Mouse (Mus musculus) kidney, embryonic 14.5 days (tissue): ENCODE results near the gene Plcb4. TPM values are rescaled to one million over a fixed set of nuclear protein-coding genes. Genes with fewer than 3 reads are reported as not detected.

Source experiments
- ATAC-seq: fragments of 200-750 bp; cut with Nextera tagmentation; 2 replicates; pipeline ENCODE4 v1.8.0; 2017; ENCODE audit warnings: moderate number of reproducible peaks, mild to moderate bottlenecking, moderate TSS enrichment, moderate library complexity; ENCODE audit not compliant: low FRiP score, low TSS enrichment
- H3K27ac ChIP-seq: fragments of 300-500 bp; sonication (generic); 2 replicates; pipeline ENCODE4 v1.5.1; 2014; ENCODE audit warnings: low read depth, mild to moderate bottlenecking, low read length, moderate library complexity, mixed read lengths
- H3K27me3 ChIP-seq: fragments of 300-500 bp; sonication (generic); 2 replicates; pipeline ENCODE4 v1.6.1; 2014; ENCODE audit warnings: mild to moderate bottlenecking, low read length; ENCODE audit not compliant: control insufficient read depth, insufficient read depth
- H3K36me3 ChIP-seq: fragments of 300-500 bp; sonication (generic); 2 replicates; pipeline ENCODE4 v1.6.1; 2014; ENCODE audit warnings: low read length, mixed read lengths; ENCODE audit not compliant: control insufficient read depth, insufficient read depth
- H3K4me1 ChIP-seq: fragments of 300-500 bp; sonication (generic); 2 replicates; pipeline ENCODE4 v1.6.1; 2014; ENCODE audit warnings: low read length, mixed read lengths; ENCODE audit not compliant: control insufficient read depth, insufficient read depth
- H3K4me2 ChIP-seq: fragments of 300-500 bp; sonication (generic); replicated peaks from 2 replicates; pipeline ENCODE4 v1.6.1; 2014; ENCODE audit warnings: low read depth, mild to moderate bottlenecking, low read length
- H3K4me3 ChIP-seq: fragments of 300-500 bp; sonication (generic); 2 replicates; pipeline ENCODE4 v1.5.1; 2014; ENCODE audit warnings: mild to moderate bottlenecking, low read length
- H3K9ac ChIP-seq: fragments of 300-500 bp; sonication (generic); 2 replicates; pipeline ENCODE4 v1.6.1; 2014; ENCODE audit warnings: low read depth, mild to moderate bottlenecking, low read length, moderate library complexity
- H3K9me3 ChIP-seq: fragments of 300-500 bp; sonication (generic); 2 replicates; pipeline ENCODE4 v1.6.1; 2016; ENCODE audit warnings: low read length; ENCODE audit not compliant: control insufficient read depth
- WGBS: fragments of 180-500 bp; shearing (Covaris S2); extraction: QIAGEN DNeasy Blood & Tissue Kit; methylation state at CpG from one replicate; pipeline ENCODE4 v1.1.7; 2014; 5-methylcytosine and 5-hydroxymethylcytosine counted together
- polyA plus RNA-seq: library from polyadenylated mRNA; unstranded; fragments of >200 nt; fragmentation: Nextera tagmentation; extraction: Ambion mirVana; gene quantifications from 2 replicates; pipeline ENCODE4 v1.2.1, GENCODE M21; 2014

The Plcb4 gene
- polyA plus RNA-seq, 1 experiment from 2014 or later = 21.2 TPM

DNA sequence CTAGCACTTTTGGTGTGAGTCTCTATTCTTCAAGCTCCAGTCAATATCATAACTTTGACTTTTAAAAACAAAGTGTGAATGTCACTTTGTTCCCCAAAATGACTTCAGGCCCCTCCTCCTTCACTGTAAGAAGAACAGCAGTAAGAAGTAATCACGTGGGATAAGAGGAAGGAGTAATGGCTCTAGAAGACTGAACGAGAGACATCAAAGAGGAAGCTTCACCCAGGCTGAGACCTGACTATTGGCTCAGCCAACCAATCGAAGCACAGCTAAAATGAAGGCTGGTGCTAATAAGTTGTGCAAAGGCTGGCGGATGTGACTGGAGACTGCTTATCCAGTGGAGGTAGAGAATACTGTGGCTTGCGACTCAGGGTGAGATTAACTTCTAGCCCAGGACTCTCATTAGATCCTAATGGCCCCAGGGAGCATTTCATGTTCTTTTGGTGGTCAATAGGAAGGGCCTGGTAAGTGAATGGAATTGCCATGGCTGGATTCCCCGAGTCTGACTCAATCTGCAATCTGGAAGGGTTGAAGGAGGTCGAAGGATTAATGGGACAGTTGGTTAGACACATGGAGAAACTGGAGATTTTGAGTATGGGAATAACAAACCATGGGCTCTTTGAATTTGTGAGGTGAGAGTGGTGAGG is 225.8 kb downstream of the Plcb4 start:
- H3K27me3 ChIP-seq = no peaks in the 10 kb centered on the region
- H3K9me3 ChIP-seq = no peaks in the 10 kb centered on the region
- H3K4me3 ChIP-seq = no peak overlapping the region
- no peaks in the 10 kb centered on the region for H3K36me3 ChIP-seq
- H3K27ac ChIP-seq = no peak overlapping the region
- H3K4me1 ChIP-seq = 0 out of 2 replicates have a peak, but pooled peaks cover 7% of the 10 kb centered on the region
- H3K9ac ChIP-seq = no peak overlapping the region
- 63% methylated on average over 7 of the region's 7 CpGs for WGBS
- ATAC-seq = no peak
- H3K4me2 ChIP-seq = no peak overlapping the region

DNA sequence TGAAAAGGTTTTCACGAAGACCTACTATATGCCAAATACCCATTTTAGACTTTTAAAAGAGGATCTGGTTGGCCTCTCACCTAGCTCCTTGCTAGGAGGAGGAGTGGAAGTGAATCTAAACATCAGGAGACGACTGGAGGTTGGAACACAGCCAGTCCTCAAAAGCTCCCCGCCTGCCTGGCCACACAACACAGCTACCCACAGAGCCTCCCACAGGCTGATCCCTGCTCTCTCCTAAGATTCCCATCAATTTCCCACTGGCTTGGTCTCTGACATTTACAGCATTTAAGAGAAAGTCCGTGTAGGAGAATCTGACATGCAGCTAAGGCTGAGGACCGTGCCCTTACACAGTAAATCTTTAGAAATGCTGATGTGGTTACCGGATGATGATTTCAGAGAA is 226.8 kb downstream of the Plcb4 start:
- no peak overlapping the region for H3K4me3 ChIP-seq
- no peak overlapping the region for H3K4me2 ChIP-seq
- no peak overlapping the region for H3K9ac ChIP-seq
- H3K9me3 ChIP-seq = no peaks in the 10 kb centered on the region
- H3K27me3 ChIP-seq = no peaks in the 10 kb centered on the region
- 0 out of 2 replicates have a peak, but pooled peaks cover 7% of the 10 kb centered on the region for H3K4me1 ChIP-seq
- no peak overlapping the region for H3K27ac ChIP-seq
- peak; percentile 88 for ATAC-seq
- H3K36me3 ChIP-seq = no peaks in the 10 kb centered on the region
- 26% methylated on average over 6 of the region's 6 CpGs for whole genome bisulfite sequencing

DNA sequence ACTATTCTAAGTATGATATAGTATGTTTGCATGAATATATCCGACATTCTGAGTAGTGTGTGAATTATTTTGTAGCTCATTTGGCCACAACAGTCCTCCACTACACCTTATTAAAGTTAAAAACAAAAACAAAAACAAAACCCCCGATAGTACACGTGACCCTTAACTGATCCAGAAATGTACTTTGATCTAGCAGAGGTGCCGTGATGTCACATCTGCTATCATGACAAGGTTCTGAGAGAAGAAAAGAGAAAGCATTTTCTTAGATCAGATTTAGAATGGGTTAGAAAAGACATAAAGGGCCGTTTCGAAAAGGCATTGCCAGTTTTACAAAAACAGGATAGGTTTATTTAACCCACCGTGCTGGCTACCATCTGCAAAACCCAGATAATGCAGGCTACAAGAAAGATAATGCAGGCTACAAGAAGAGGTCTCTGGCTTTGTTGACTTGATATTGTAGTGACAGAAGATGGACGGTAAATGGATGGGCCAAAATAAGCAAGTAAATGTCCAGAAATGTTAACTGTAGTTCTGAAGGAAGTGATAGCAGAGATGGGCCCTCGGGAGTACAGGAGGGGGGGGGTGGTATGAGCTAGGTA is 227.4 kb downstream of the Plcb4 start:
- Histone ChIP-seq H3K9ac (no peak overlapping the region), H3K4me3 (no peak overlapping the region), H3K4me1 (0 out of 2 replicates have a peak, but pooled peaks cover 7% of the 10 kb centered on the region), H3K9me3 (no peaks in the 10 kb centered on the region), H3K27me3 (no peaks in the 10 kb centered on the region), H3K27ac (no peak overlapping the region), H3K4me2 (no peak overlapping the region), H3K36me3 (no peaks in the 10 kb centered on the region)
- 64% methylated on average over 9 of the region's 9 CpGs for WGBS
- no peak for ATAC-seq

DNA sequence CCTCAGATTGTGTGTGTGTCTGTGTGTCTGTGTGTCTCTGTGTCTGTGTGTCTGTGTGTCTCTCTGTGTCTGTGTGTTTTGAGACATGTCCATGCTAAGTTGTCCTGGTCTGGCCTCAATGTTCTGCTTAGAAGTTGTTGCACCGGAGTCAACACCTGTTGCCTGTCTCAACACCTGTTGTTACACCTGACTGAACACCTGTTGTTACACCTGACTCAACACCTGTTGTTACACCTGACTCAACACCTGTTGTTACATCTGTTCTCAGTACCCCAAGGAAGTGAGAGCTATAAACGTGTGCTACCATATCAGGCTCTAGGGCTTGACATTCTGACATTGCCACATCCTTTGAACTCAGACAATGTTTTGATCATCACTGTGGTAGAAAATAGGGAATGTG is 229.0 kb downstream of the Plcb4 start:
- Histone ChIP-seq H3K27me3 (no peaks in the 10 kb centered on the region), H3K9ac (no peak overlapping the region)
- 70% methylated on average over 2 of the region's 2 CpGs for WGBS

DNA sequence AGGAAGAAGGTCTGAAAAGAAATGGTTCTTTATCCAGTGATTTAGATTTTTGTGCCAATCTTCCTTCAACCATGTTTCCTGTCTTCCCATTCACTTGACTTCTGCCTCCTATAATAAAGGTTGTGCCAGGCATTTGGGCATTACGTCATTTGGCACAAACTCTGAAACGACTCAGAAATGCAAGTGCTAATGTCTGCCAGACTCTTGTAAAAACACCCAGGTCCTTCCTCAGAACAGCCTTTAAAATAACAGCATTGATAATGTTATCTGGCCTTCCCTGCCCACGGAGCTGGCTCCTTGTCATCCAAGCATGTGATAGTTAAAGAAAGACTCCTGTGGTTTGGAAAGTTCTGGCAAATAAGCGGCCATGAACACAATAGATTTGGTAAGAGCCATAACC is 229.4 kb downstream of the Plcb4 start:
- Histone ChIP-seq H3K9ac (no peak overlapping the region), H3K27me3 (no peaks in the 10 kb centered on the region), H3K4me3 (no peak overlapping the region), H3K4me2 (no peak overlapping the region), H3K36me3 (no peaks in the 10 kb centered on the region), H3K27ac (no peak overlapping the region), H3K4me1 (0 out of 2 replicates have a peak, but pooled peaks cover 7% of the 10 kb centered on the region), H3K9me3 (no peaks in the 10 kb centered on the region)
- WGBS = 61% methylated on average over 4 of the region's 4 CpGs
- no peak for ATAC-seq

More for the DNA sequence above, 229.0 kb downstream of the Plcb4 start:
- no peak overlapping the region for H3K4me2 ChIP-seq
- H3K36me3 ChIP-seq = no peaks in the 10 kb centered on the region
- H3K27ac ChIP-seq = no peak overlapping the region
- no peak for ATAC-seq
- H3K4me3 ChIP-seq = no peak overlapping the region
- no peaks in the 10 kb centered on the region for H3K9me3 ChIP-seq
- H3K4me1 ChIP-seq = 0 out of 2 replicates have a peak, but pooled peaks cover 7% of the 10 kb centered on the region

DNA sequence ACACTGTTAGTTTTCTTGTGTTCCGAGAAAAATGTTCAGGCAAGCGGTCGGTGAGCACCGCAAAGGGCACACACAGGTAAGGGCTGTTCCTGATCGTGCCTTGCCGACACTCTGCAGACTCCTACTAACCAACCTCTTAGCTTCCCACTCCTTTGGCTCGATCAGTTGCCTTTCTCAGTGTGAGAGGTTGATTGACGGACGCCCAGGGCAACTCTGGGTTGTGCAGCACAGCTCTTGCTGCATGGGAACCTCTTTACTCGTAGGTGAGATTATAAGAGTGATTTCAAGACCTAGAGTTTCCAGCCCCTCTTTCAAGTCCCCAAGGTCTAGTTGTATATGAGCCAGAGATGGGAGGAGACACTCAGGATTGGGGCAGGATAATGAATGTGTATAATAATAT is 230.0 kb downstream of the Plcb4 start:
- Histone ChIP-seq H3K36me3 (no peaks in the 10 kb centered on the region), H3K27ac (no peak overlapping the region), H3K4me1 (0 out of 2 replicates have a peak, but pooled peaks cover 7% of the 10 kb centered on the region), H3K4me3 (no peak overlapping the region), H3K9me3 (no peaks in the 10 kb centered on the region), H3K9ac (no peak overlapping the region), H3K27me3 (no peaks in the 10 kb centered on the region), H3K4me2 (no peak overlapping the region)
- WGBS = 89% methylated on average over 10 of the region's 10 CpGs
- ATAC-seq = no peak

DNA sequence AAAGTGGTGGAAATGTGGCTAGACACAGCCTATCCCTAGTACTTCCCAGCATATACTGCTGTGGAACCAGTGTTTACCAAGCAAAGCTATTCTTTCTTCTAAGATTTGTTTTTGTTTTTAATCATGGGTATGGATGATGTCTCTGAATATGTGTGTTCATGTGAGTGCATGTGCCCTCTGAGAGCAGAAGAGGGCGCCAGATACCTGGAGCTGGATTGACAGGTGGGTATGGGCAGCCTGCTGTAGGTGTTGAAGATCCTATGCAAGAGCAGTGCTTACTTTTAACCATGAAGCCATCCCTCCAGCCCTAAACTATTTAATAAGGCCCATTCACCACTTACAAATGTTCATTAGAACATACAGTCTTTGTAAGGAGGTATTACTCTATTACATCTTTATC is 231.3 kb downstream of the Plcb4 start:
- no peak for ATAC-seq
- WGBS = 92% methylated on average over 1 of the region's 1 CpGs

DNA sequence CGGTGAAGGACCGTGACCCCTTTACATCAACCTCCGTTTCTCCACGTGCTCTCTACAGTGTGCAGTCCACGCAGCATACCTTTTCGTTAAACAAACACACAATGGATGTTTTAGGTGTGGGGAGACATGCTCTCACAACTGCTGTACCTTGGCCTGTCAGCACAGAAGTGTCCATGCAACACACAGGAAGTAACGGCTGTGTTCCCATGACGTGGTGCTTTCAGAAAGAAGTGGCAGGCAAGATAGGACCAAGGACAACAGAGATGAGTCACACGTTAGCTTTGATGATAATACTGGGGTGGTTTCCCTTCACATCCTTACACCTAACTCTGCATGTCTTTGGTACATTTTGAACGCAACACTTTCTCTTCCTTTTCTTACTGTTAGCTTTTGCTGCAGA is 232.3 kb downstream of the Plcb4 start:
- Histone ChIP-seq H3K27ac (no peak overlapping the region), H3K36me3 (no peaks in the 10 kb centered on the region), H3K4me1 (no peaks in the 10 kb centered on the region), H3K4me2 (no peak overlapping the region), H3K9me3 (no peaks in the 10 kb centered on the region), H3K9ac (no peak overlapping the region), H3K4me3 (no peak overlapping the region), H3K27me3 (no peaks in the 10 kb centered on the region)
- ATAC-seq = no peak
- 87% methylated on average over 10 of the region's 10 CpGs for WGBS

More for the DNA sequence above, 231.3 kb downstream of the Plcb4 start:
- Histone ChIP-seq H3K27ac (no peak overlapping the region), H3K9me3 (no peaks in the 10 kb centered on the region), H3K9ac (no peak overlapping the region), H3K4me3 (no peak overlapping the region), H3K27me3 (no peaks in the 10 kb centered on the region), H3K4me2 (no peak overlapping the region), H3K36me3 (no peaks in the 10 kb centered on the region), H3K4me1 (0 out of 2 replicates have a peak, but pooled peaks cover 7% of the 10 kb centered on the region)

DNA sequence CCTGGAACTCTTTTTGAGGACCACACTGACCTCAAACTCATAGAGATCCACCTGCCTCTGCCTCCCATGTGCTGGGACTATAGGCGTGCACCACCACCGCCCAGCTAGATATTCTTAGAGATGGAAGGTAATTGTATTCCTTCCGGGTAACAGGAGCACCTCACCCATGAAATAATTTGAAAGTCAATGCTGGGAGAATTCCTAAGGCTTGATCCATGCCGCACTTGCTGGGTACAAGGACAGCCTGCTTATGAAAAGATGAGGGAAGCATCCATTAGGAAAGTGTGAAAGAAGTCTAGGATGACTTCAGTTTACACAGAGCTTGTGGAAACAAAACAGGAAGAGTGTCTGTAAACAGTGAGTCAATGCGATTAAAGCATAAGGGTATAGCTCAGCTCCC is 232.9 kb downstream of the Plcb4 start:
- Histone ChIP-seq H3K27ac (no peak overlapping the region), H3K27me3 (no peaks in the 10 kb centered on the region), H3K4me3 (no peak overlapping the region), H3K36me3 (no peaks in the 10 kb centered on the region), H3K9ac (no peak overlapping the region), H3K4me1 (no peaks in the 10 kb centered on the region), H3K9me3 (no peaks in the 10 kb centered on the region), H3K4me2 (no peak overlapping the region)
- 92% methylated on average over 5 of the region's 5 CpGs for WGBS
- ATAC-seq = no peak
